Mouse (Mus musculus) layer of hippocampus, adult 11-12 months (tissue): ENCODE measurements around the gene Olfr593.
"Not testable (repeated sequence)": the region's sequence is repeated elsewhere in the genome, so short reads cannot be mapped to it uniquely, and the experiment has no call there.

ENCODE experiments used
- DNase-seq: peaks from one replicate; pipeline ENCODE4 v3.0.0; 2022; ENCODE audit warnings: low spot score

Olfr593 gene

DNA sequence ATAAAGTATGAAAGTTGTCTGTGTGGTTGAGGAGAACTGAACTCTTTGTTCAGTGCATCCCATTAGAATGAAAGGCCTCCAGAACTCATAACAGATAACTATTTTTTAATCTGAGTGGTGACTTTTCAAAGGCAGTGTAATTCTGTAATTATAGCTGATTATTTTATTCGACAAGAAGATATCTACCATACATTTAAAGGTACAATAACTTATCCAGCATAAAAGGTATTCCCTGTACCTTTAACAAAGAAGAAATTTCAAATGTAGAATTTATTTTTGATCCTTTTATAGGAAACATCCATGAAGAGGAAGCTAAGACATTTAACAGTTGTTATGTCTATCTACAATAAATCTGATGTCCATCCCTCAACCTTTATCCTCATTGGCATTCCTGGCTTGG, at the start of gene Olfr593:
Gene Olfr593, plus strand, starts transcription at position 301 of the 400 bp plus-strand sequence.
- DNase-seq = no peak

GRCm38 (mm10) chr7:103169697-103170096, 42.0 kb upstream of the Olfr593 start:
- no peak for DNase-seq

DNA sequence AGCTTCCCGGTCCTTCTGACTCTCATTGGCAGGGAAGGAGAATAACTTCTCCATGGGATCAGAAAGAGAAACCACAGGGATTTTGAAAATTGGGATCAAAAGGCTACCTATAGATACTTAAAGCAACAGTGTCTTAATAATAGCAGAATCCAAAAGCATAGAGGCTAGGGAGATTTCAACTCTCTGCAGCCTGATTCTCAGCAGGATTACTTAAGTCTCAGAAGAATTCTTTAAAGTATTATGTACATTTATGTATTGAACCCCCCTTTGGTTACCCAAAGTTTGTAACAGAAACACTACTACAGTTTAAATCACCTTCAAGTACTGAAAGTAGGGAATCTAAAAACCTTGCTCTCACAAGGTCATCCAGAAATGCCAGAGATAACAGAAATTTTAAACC, 33.4 kb upstream of the Olfr593 start, which contains the start of gene Olfr591:
Gene Olfr591, minus strand, starts transcription at position 101 of the 400 bp plus-strand sequence.
- DNase-seq = no peak

DNA sequence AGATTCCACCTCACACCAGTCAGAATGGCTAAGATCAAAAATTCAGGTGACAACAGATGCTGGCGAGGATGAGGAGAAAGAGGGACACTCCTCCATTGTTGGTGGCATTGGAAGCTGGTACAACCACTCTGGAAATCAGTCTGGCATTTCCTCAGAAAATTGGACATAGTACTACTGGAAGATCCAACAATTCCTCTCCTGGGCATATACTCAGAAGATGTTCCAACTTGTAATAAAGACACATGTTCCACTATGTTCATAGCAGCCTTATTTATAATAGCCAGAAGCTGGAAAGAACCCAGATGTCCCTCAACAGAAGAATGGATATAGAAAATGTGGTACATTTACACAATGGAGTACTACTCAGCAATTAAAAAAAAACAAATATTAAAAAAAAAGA, 27.2 kb upstream of the Olfr593 start, which contains the start of gene Olfr592:
Gene Olfr592, plus strand, starts transcription at position 301 of the 400 bp plus-strand sequence.
- DNase-seq = not testable (repeated sequence)

GRCm38 (mm10) chr7:103212050-103212449, 388 bp downstream of the Olfr593 start:
- not testable (repeated sequence) for DNase-seq

DNA sequence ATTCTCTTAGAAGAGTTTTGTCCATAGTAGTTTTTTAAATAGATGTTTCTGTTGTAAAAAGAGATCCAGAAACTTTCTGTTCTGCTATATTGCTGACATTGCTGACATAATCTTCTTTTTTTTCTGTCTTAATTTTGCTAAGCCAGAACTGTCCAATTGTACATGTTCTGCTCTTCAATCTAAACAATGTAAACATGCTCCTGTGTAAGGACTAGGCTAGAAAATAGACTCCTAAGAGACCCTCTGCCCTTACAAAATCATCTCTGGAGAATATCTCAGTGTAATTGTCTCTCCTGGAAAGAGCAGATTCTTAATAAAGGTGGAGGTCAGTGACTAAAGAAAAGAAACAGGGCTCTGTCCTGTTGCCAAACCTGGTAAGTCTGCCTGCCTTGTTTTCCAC, 5.0 kb downstream of the Olfr593 start, which contains the start of gene Olfr594:
Gene Olfr594, plus strand, starts transcription at position 301 of the 400 bp plus-strand sequence.
- no peak for DNase-seq

DNA sequence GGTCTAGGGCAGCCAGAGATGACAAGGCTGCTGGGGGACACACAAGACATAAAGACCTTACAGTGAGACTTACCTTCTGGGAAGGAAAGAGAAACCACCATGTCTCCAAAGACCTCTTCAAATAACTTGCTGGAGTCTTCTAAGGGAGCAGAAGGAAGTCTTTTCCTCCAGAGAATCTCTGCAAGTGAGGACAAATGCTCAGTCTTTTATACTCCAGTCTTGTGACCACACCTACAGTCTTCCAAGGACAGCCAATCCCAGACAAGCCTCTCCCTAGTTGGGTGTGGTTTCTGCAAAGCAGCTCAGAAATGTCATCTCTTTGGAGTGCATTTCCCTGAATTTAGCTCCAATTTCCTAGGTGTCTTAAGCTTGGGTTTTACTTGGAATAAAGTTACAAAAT, 40.7 kb downstream of the Olfr593 start, which contains the start of gene Usp17ld:
Gene Usp17ld, minus strand, starts transcription at position 101 of the 400 bp plus-strand sequence.
- DNase-seq = not testable (repeated sequence)
